Mouse (Mus musculus): ENCODE measurements around the gene Acot5.

Acot5 gene

GRCm38 (mm10) chr12:84119584-84119983 is 50.5 kb downstream of the Acot5 start:
- DNase-seq (ENCODE audit: low read depth, low spot score), result no peak
